Mouse (Mus musculus) kidney, adult 2 months (tissue): ENCODE data around the gene Pllp. TPM values are rescaled to one million over a fixed set of nuclear protein-coding genes. Genes with fewer than 3 reads are reported as not detected.

Source experiments
- DNase-seq: peaks from one replicate; pipeline ENCODE4 v3.0.0; 2021
- H3K27ac ChIP-seq: fragments of 200-500 bp; 2 replicates; pipeline ENCODE4 v1.5.1; 2012; ENCODE audit warnings: low read depth, low read length, control low read depth, inconsistent platforms; ENCODE audit not compliant: insufficient read depth
- H3K27me3 ChIP-seq: fragments of 200-500 bp; replicated peaks from 2 replicates; pipeline ENCODE4 v1.6.1; 2012; ENCODE audit warnings: mild to moderate bottlenecking, moderate library complexity, low read length, inconsistent platforms; ENCODE audit not compliant: control insufficient read depth, insufficient read depth
- H3K36me3 ChIP-seq: fragments of 200-500 bp; 2 replicates; pipeline ENCODE4 v1.6.1; 2012; ENCODE audit warnings: mild to moderate bottlenecking, moderate library complexity, low read length, inconsistent platforms; ENCODE audit not compliant: control insufficient read depth, insufficient read depth
- H3K4me1 ChIP-seq: fragments of 200-500 bp; 2 replicates; pipeline ENCODE4 v1.6.1; 2011; ENCODE audit warnings: low read length; ENCODE audit not compliant: control insufficient read depth, insufficient read depth
- H3K4me3 ChIP-seq: fragments of 200-500 bp; 2 replicates; pipeline ENCODE4 v1.5.1; 2011; ENCODE audit warnings: mild to moderate bottlenecking, low read depth, low read length, control low read depth; ENCODE audit not compliant: insufficient read depth
- CTCF ChIP-seq: fragments of 200-500 bp; conservative IDR thresholded peaks from 2 replicates; pipeline ENCODE4 v1.5.1; 2011; ENCODE audit warnings: low read depth, mild to moderate bottlenecking, control low read depth, low read length, moderate library complexity, mixed read lengths; ENCODE audit not compliant: insufficient read depth, insufficient read length
- POLR2A ChIP-seq: fragments of 200-500 bp; IDR thresholded peaks from one replicate; pipeline ENCODE4 v1.6.1; 2011; ENCODE audit warnings: low read depth, low read length, control low read depth
- WGBS: fragments of 180-500 bp; shearing (Covaris S2); methylation state at CpG from one replicate; pipeline ENCODE4 v1.1.7; 2018; 5-methylcytosine and 5-hydroxymethylcytosine counted together
- polyA plus RNA-seq: library from polyadenylated mRNA; depleted of rRNA; stranded (reverse); fragments of >200 nt; gene quantifications from 2 replicates; pipeline ENCODE4 v1.2.3, GENCODE M21; 2012

Gene Pllp
- polyA plus RNA-seq, 1 experiment: 160 TPM

GRCm38 (mm10) chr8:94702844-94703813, 7.1 kb upstream of the Pllp start:
- H3K27me3 ChIP-seq: no peaks in the 10 kb centered on the region
- peak; percentile 89 for DNase-seq
- no peaks in the 10 kb centered on the region for H3K36me3 ChIP-seq
- under 1% methylated on average over 35 of the region's 35 CpGs for WGBS
- no peak for TF ChIP-seq POLR2A
- TF ChIP-seq CTCF: peak; percentile 91
- peaks cover 11% of the 10 kb centered on the region for H3K4me1 ChIP-seq
- peak overlapping the region; percentile 62 for H3K4me3 ChIP-seq
- H3K27ac ChIP-seq: no peak overlapping the region

- H3K27me3 ChIP-seq: no peaks in the 10 kb centered on the region
- H3K27ac ChIP-seq: no peak overlapping the region
- no peaks in the 10 kb centered on the region for H3K36me3 ChIP-seq
- TF ChIP-seq POLR2A (no peak), CTCF (no peak)
- peaks cover 5% of the 10 kb centered on the region for H3K4me1 ChIP-seq
- no peak overlapping the region for H3K4me3 ChIP-seq
- DNase-seq: no peak
- WGBS: 54% methylated on average over 3 of the region's 3 CpGs
Observed at GRCm38 (mm10) chr8:94702156-94702555, 6.1 kb upstream of the Pllp start.

- no peaks in the 10 kb centered on the region; the same call in 1 of the 2 replicates for H3K4me1 ChIP-seq
- H3K36me3 ChIP-seq: no peaks in the 10 kb centered on the region
- DNase-seq: no peak
- 89% methylated on average over 4 of the region's 4 CpGs for WGBS
- TF ChIP-seq POLR2A (no peak), CTCF (no peak)
- H3K27me3 ChIP-seq: no peaks in the 10 kb centered on the region
- H3K4me3 ChIP-seq: no peak overlapping the region
- no peak overlapping the region for H3K27ac ChIP-seq
Observed at GRCm38 (mm10) chr8:94700421-94700935, 4.4 kb upstream of the Pllp start.

- Histone ChIP-seq H3K27ac (no peak overlapping the region), H3K27me3 (no peaks in the 10 kb centered on the region), H3K36me3 (no peaks in the 10 kb centered on the region), H3K4me1 (no peaks in the 10 kb centered on the region; the same call in 1 of the 2 replicates), H3K4me3 (no peak overlapping the region)
- WGBS: 83% methylated on average over 16 of the region's 16 CpGs
- TF ChIP-seq POLR2A: no peak
- TF ChIP-seq CTCF: no peak
- DNase-seq: no peak
Observed at GRCm38 (mm10) chr8:94699366-94699765, 3.3 kb upstream of the Pllp start.

GRCm38 (mm10) chr8:94697956-94698355, 1.9 kb upstream of the Pllp start:
- DNase-seq: no peak
- H3K27me3 ChIP-seq: no peaks in the 10 kb centered on the region
- no peaks in the 10 kb centered on the region for H3K36me3 ChIP-seq
- no peak overlapping the region for H3K4me3 ChIP-seq
- H3K4me1 ChIP-seq: no peaks in the 10 kb centered on the region
- H3K27ac ChIP-seq: no peak overlapping the region
- TF ChIP-seq CTCF: no peak
- TF ChIP-seq POLR2A: no peak
- 87% methylated on average over 6 of the region's 6 CpGs for WGBS

GRCm38 (mm10) chr8:94696566-94696965, 488 bp upstream of the Pllp start:
- no peaks in the 10 kb centered on the region for H3K36me3 ChIP-seq
- no peaks in the 10 kb centered on the region for H3K27me3 ChIP-seq
- no peak overlapping the region for H3K4me3 ChIP-seq
- TF ChIP-seq POLR2A: no peak
- TF ChIP-seq CTCF: no peak
- no peak overlapping the region for H3K27ac ChIP-seq
- no peak for DNase-seq
- WGBS: 66% methylated on average over 3 of the region's 3 CpGs
- H3K4me1 ChIP-seq: peaks cover 4% of the 10 kb centered on the region; the same call in 1 of the 2 replicates

GRCm38 (mm10) chr8:94695341-94695993, 611 bp downstream of the Pllp start:
- peak; percentile 89 for DNase-seq
- WGBS: 4% methylated on average over 31 of the region's 31 CpGs
- Histone ChIP-seq H3K27me3 (no peaks in the 10 kb centered on the region), H3K4me3 (peak overlapping the region; percentile 52), H3K4me1 (peaks cover 9% of the 10 kb centered on the region; the same call in 1 of the 2 replicates), H3K27ac (peak overlapping the region; percentile 19), H3K36me3 (no peaks in the 10 kb centered on the region)
- TF ChIP-seq POLR2A (no peak), CTCF (no peak)
